In genomic region chr2:129955260-129955691, GRCm38 (mm10) we compare ENCODE assay signal across 14 mouse cellular contexts. TPM values are rescaled to one million over a fixed set of nuclear protein-coding genes. Genes with fewer than 3 reads are reported as not detected.
DNase-seq lines count a peak whose midpoint lies in the region; ATAC-seq lines count a peak whose summit lies in the region.
"Had no signal": no experiment of that assay in that cellular context is flagged by ENCODE, and none has a peak within 500 bp of the region (broad histone marks: within the 10 kb centered on the region; RNA-seq: fewer than 3 reads in every experiment).

No protein-coding gene starts in this region.

- H3K4me3 ChIP-seq in hindbrain, embryonic 16.5 days (ENCODE audit: low read length) = no peak overlapping the region
- H3K4me3 ChIP-seq in hindbrain, embryonic 11.5 days (ENCODE audit: low read depth, low read length) = no peak overlapping the region
- H3K4me3 ChIP-seq: lung, embryonic 15.5 days had no signal

- no peaks in the 10 kb centered on the region for H3K36me3 ChIP-seq in hindbrain, embryonic 16.5 days (ENCODE audit: control insufficient read depth, insufficient read depth, low read length)
- H3K36me3 ChIP-seq in hindbrain, embryonic 11.5 days (ENCODE audit: control insufficient read depth, insufficient read depth, low read length) = no peaks in the 10 kb centered on the region
- H3K36me3 ChIP-seq: lung, embryonic 15.5 days had no signal

- WGBS in hindbrain, embryonic 16.5 days = 57% methylated on average over 8 of the region's 8 CpGs
- WGBS in hindbrain, embryonic 11.5 days = 76% methylated on average over 8 of the region's 8 CpGs

- DNase-seq in hindbrain, embryonic 11.5 days (ENCODE audit: low spot score) = no peak
- DNase-seq in retina, postnatal 1 day = peak; percentile 17
- no peak for DNase-seq in retina, embryonic 14.5 days (ENCODE audit: low spot score)
- peak; percentile 40 for DNase-seq in forelimb bud, embryonic 11.5 days (ENCODE audit: low read depth, low spot score)
- DNase-seq in spleen, adult 12 weeks (ENCODE audit: low spot score) = no peak
- no peak for DNase-seq in left cerebral cortex, adult 18-20 months (ENCODE audit: low spot score in 2 of 2)
- DNase-seq: cerebellum, adult 11 months; gastrocnemius, postnatal 10 days; thymus, adult 2 months had no signal

- H3K9ac ChIP-seq in hindbrain, embryonic 16.5 days (ENCODE audit: low read depth, low read length) = no peak overlapping the region
- no peak overlapping the region for H3K9ac ChIP-seq in hindbrain, embryonic 11.5 days (ENCODE audit: low read depth, low read length)
- H3K9ac ChIP-seq: lung, embryonic 15.5 days had no signal

- peak; percentile 64; the same call in 1 of the 2 replicates for ATAC-seq in hindbrain, embryonic 16.5 days
- ATAC-seq in hindbrain, embryonic 11.5 days (ENCODE audit: low FRiP score) = no peak
- ATAC-seq in inflammation-experienced regulatory T-cells, adult 6 months = no peak

- H3K4me2 ChIP-seq in hindbrain, embryonic 16.5 days (ENCODE audit: low read length) = no peak overlapping the region
- no peak overlapping the region for H3K4me2 ChIP-seq in hindbrain, embryonic 11.5 days (replicated peaks; ENCODE audit: low read depth, low read length)
- H3K4me2 ChIP-seq: lung, embryonic 15.5 days had no signal

- H3K4me1 ChIP-seq in hindbrain, embryonic 16.5 days (ENCODE audit: control insufficient read depth, insufficient read depth, low read depth, low read length) = no peaks in the 10 kb centered on the region
- H3K4me1 ChIP-seq in hindbrain, embryonic 11.5 days (replicated peaks; ENCODE audit: control insufficient read depth, insufficient read depth, low read length) = no peaks in the 10 kb centered on the region
- H3K4me1 ChIP-seq: lung, embryonic 15.5 days had no signal

- no peak overlapping the region for H3K27ac ChIP-seq in hindbrain, embryonic 16.5 days (ENCODE audit: low read depth, low read length)
- no peak overlapping the region for H3K27ac ChIP-seq in hindbrain, embryonic 11.5 days (ENCODE audit: low read depth, low read length)
- H3K27ac ChIP-seq: lung, embryonic 15.5 days had no signal

- no peaks in the 10 kb centered on the region for H3K27me3 ChIP-seq in hindbrain, embryonic 16.5 days (replicated peaks; ENCODE audit: control insufficient read depth, insufficient read depth, low read length)
- H3K27me3 ChIP-seq in hindbrain, embryonic 11.5 days (ENCODE audit: control insufficient read depth, insufficient read depth, low read length) = no peaks in the 10 kb centered on the region
- H3K27me3 ChIP-seq: lung, embryonic 15.5 days had no signal

- no peaks in the 10 kb centered on the region for H3K9me3 ChIP-seq in hindbrain, embryonic 16.5 days (ENCODE audit: control insufficient read depth, low read length)
- H3K9me3 ChIP-seq in hindbrain, embryonic 11.5 days (ENCODE audit: control insufficient read depth, low read length) = no peaks in the 10 kb centered on the region
- H3K9me3 ChIP-seq: lung, embryonic 15.5 days had no signal

RNA-seq across cellular contexts. Expression of gene Tgm3, which starts 56.9 kb away (rescaled TPM):
- not detected in 2 replicates for polyA plus RNA-seq in hindbrain, embryonic 16.5 days (2015; fragmentation: Nextera tagmentation; extraction: Ambion mirVana)
- 0.11 TPM in 1 of 2 replicates, not detected in the other for polyA plus RNA-seq in hindbrain, embryonic 11.5 days (2014; fragmentation: Nextera tagmentation; extraction: Ambion mirVana)
- not detected for polyA plus RNA-seq in inflammation-experienced regulatory T-cells, adult 6 months (2017; shearing (Covaris generic))
- 1 to 10 TPM; 3.4 TPM for total RNA-seq in left cerebral cortex, adult 18-20 months (2021)
- polyA plus RNA-seq: lung, embryonic 15.5 days; neural tube, embryonic 11.5 days; small intestine, adult 2 months had no signal

Comparison
In these comparisons a context has a peak if more than half of its experiments do, and no peak if none do; other contexts are left out.
1. DNase-seq: peak in retina, postnatal 1 day (single experiment) and forelimb bud, embryonic 11.5 days (single experiment); none in hindbrain, embryonic 11.5 days (single experiment), retina, embryonic 14.5 days (single experiment), spleen, adult 12 weeks (single experiment) and left cerebral cortex, adult 18-20 months (0 of 2).